Mouse (Mus musculus) stomach, embryonic 14.5 days (tissue): ENCODE data around the gene Stk32b. TPM values are rescaled to one million over a fixed set of nuclear protein-coding genes. Genes with fewer than 3 reads are reported as not detected.

ENCODE experiments used
- ATAC-seq: fragments of 200-750 bp; cut with Nextera tagmentation; 2 replicates; pipeline ENCODE4 v1.8.0; 2017; ENCODE audit warnings: low read depth, moderate TSS enrichment; ENCODE audit not compliant: insufficient number of reproducible peaks, insufficient read depth, low FRiP score
- H3K27ac ChIP-seq: fragments of 300-500 bp; sonication (generic); 2 replicates; pipeline ENCODE4 v1.5.1; 2014; ENCODE audit warnings: mild to moderate bottlenecking, low read length, moderate library complexity, mixed read lengths
- H3K27me3 ChIP-seq: fragments of 300-500 bp; sonication (generic); 2 replicates; pipeline ENCODE4 v1.6.1; 2014; ENCODE audit warnings: low read length, control low read depth, mixed read lengths; ENCODE audit not compliant: control insufficient read depth, insufficient read depth
- H3K36me3 ChIP-seq: fragments of 300-500 bp; sonication (generic); 2 replicates; pipeline ENCODE4 v1.6.1; 2014; ENCODE audit warnings: mild to moderate bottlenecking, control low read depth, low read length, moderate library complexity, mixed read lengths; ENCODE audit not compliant: control insufficient read depth, insufficient read depth
- H3K4me1 ChIP-seq: fragments of 300-500 bp; sonication (generic); 2 replicates; pipeline ENCODE4 v1.6.1; 2014; ENCODE audit warnings: low read length, control low read depth, mixed read lengths; ENCODE audit not compliant: control insufficient read depth, insufficient read depth
- H3K4me2 ChIP-seq: fragments of 300-500 bp; sonication (generic); replicated peaks from 2 replicates; pipeline ENCODE4 v1.6.1; 2014; ENCODE audit warnings: low read depth, low read length, control low read depth
- H3K4me3 ChIP-seq: fragments of 300-500 bp; sonication (generic); 2 replicates; pipeline ENCODE4 v1.5.1; 2014; ENCODE audit warnings: low read depth, low read length, control low read depth
- H3K9ac ChIP-seq: fragments of 300-500 bp; sonication (generic); replicated peaks from 2 replicates; pipeline ENCODE4 v1.6.1; 2014; ENCODE audit warnings: low read depth, mild to moderate bottlenecking, control low read depth, low read length, moderate library complexity, mixed read lengths
- H3K9me3 ChIP-seq: fragments of 300-500 bp; sonication (generic); 2 replicates; pipeline ENCODE4 v1.6.1; 2016; ENCODE audit warnings: low read depth, low read length, control low read depth; ENCODE audit not compliant: control insufficient read depth
- whole genome bisulfite sequencing: fragments of 180-500 bp; shearing (Covaris S2); extraction: QIAGEN DNeasy Blood & Tissue Kit; methylation state at CpG from one replicate; pipeline ENCODE4 v1.1.7; 2014; 5-methylcytosine and 5-hydroxymethylcytosine counted together
- polyA plus RNA-seq: library from polyadenylated mRNA; unstranded; fragments of >200 nt; fragmentation: Nextera tagmentation; extraction: Ambion mirVana; gene quantifications from 2 replicates; pipeline ENCODE4 v1.2.1, GENCODE M21; 2014

Gene Stk32b
- 0.64 and 1.3 TPM in 2 replicates for polyA plus RNA-seq

DNA sequence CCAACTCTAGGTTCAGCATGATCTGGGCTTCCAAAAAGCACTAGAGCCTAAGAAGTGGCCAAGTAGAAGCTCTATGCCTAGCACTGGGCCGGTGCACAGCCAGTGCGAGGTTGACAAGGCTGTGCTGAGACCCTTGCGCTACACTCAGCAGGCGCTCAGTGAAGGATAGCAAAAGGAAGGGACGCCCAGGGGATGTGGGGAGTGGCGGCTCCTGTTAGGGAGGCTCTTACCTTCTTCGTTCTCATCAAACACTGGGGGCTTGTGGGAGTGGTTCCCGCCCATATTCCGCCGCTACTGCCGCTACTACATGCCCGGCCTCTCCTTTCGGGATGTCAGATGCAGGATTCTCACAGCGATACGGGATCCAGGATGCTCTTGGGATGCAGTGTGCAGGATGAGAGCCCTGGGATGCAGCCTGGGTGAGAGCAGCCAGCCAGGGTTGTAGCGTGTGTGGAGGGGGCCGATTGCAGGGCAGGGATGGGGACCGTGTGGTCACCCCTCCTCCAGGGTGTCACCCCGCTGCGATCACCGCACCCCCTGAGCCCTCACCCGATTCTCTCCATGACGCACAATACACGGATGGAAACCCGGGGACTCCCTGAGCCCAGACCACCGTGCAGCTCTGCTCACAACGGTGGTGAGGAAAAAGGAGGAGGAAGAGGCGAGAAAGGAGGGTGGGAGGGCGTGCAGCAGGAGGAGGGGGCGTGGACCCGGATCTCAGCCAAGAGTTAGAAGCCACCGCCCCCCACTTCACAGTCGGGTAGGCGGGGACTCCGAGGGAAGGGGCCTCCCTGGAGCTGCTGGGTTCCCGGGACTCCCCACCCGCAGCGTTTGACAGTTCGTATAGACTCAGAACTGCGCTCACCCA lies at the start of gene Stk32b:
Gene Stk32b (minus strand): TSS at position 667 of the 868 bp plus-strand sequence.
- Histone ChIP-seq H3K27ac (no peak within 1 kb of the TSS), H3K9ac (no peak within 1 kb of the TSS; the same call in 1 of the 2 replicates), H3K4me1 (0 out of 2 replicates have a peak, but pooled peaks cover 4% of the 10 kb centered on the region), H3K4me2 (peak within 1 kb of the TSS; percentile 70), H3K27me3 (no peaks in the 10 kb centered on the region), H3K9me3 (peaks cover 3% of the 10 kb centered on the region; the same call in 1 of the 2 replicates), H3K36me3 (no peaks in the 10 kb centered on the region), H3K4me3 (peak within 1 kb of the TSS; percentile 34)
- peak; percentile 79 for ATAC-seq
- under 1% methylated on average over 40 of the region's 40 CpGs for WGBS

DNA sequence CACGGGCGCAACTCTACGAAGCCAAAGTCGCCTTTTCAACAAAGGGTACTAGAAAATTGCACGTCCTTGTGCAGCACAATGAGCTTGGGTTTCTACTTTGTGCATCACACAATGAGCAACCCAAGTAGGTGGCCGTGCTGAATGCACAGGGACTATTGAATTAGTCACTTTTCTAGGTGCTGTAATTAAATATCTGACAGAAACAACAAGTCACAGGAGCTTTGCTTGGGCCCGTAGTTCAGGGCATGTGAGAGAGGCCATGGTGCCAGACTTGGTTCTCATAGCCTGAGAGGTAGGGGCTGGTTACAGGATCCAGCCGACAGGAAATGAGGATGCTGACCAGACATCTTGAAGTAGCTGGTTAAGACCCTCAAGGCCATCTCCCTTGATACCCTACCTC lies 48.9 kb upstream of the Stk32b start:
- 72% methylated on average over 8 of the region's 8 CpGs for whole genome bisulfite sequencing
- Histone ChIP-seq H3K27me3 (no peaks in the 10 kb centered on the region), H3K4me2 (no peak overlapping the region), H3K4me1 (no peaks in the 10 kb centered on the region), H3K4me3 (no peak overlapping the region), H3K27ac (no peak overlapping the region), H3K9me3 (no peaks in the 10 kb centered on the region), H3K36me3 (no peaks in the 10 kb centered on the region), H3K9ac (no peak overlapping the region)
- no peak for ATAC-seq

- H3K36me3 ChIP-seq, result no peaks in the 10 kb centered on the region
- no peak for ATAC-seq
These were observed 45.1 kb upstream of the Stk32b start for GRCm38 (mm10) chr5:37762046-37762445.

DNA sequence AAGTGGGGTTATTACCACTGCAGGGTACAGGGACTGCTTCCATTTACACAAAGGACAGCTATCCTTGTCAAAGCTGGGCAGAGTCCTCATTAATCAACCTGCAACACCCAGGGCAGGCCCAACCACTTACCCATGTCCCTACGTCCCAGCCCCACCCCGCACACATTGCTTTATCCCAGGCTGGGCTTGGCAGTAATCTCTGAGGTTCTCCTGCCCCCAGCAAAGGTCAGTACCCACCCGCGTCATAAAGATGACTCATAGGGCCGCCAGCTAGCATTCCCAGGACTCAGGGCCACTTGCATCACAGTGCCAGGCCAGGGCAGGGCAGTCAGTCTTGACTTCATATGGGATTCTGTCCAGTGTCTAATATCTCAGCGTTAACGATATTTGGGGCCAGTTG lies 36.4 kb upstream of the Stk32b start:
- no peak for ATAC-seq
- no peaks in the 10 kb centered on the region for H3K9me3 ChIP-seq
- no peaks in the 10 kb centered on the region for H3K36me3 ChIP-seq
- H3K4me2 ChIP-seq, result no peak overlapping the region
- no peak overlapping the region for H3K27ac ChIP-seq
- no peak overlapping the region for H3K4me3 ChIP-seq
- H3K27me3 ChIP-seq, result no peaks in the 10 kb centered on the region
- H3K9ac ChIP-seq, result no peak overlapping the region
- no peaks in the 10 kb centered on the region for H3K4me1 ChIP-seq
- WGBS, result 64% methylated on average over 7 of the region's 7 CpGs

More at GRCm38 (mm10) chr5:37762046-37762445, 45.1 kb upstream of the Stk32b start:
- 84% methylated on average over 3 of the region's 3 CpGs for WGBS
- H3K9me3 ChIP-seq, result no peaks in the 10 kb centered on the region
- no peak overlapping the region for H3K27ac ChIP-seq
- no peak overlapping the region for H3K4me2 ChIP-seq
- no peak overlapping the region for H3K9ac ChIP-seq
- H3K4me1 ChIP-seq, result no peaks in the 10 kb centered on the region
- no peaks in the 10 kb centered on the region for H3K27me3 ChIP-seq
- no peak overlapping the region for H3K4me3 ChIP-seq

DNA sequence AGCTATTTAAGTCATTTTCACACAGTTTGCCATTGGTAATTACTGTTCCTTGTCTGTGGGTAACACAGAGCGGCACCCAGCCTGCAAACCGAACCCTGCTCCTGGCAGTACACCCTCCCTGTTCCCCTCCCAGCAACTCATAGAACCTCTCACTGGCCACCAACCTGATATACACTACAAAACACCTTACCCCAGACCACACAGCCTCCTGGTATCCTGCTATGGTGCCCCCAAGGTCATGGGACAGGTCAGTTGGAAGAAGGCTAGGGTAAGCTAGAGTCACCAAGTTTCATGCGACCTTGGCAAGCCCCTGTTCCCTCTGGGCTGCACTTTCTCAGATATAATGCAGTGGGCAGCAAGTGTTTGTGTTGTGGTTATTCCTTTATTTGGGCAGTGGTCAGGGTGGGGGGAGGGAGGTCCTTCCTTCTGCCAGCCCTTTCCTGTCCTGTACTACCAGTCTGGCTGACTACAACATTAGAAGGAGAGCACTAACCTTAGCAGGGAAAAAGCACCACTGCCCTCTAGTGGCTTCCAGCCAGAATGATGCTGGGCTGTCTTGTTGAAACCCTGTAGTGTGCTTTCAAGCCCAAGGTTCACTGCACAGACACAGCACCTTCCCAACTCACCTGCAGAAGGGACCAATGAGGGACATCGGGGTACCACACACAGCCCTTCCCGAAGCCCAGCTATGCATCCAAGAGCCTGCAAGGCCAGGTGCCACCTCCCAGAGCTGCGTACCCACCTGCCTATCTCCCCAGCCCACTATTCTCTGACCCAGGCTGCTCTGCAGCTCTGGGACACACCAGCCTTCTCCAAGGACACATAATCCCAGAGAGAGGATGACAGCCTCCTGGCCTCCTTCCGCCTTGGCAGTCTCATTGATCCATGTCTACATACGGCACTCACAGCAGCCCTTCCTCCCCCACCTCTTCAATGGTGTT lies 35.3 kb upstream of the Stk32b start:
- H3K36me3 ChIP-seq, result no peaks in the 10 kb centered on the region
- H3K4me1 ChIP-seq, result no peaks in the 10 kb centered on the region
- ATAC-seq, result peak; percentile 67; the same call in 1 of the 2 replicates
- H3K9ac ChIP-seq, result no peak overlapping the region
- no peak overlapping the region for H3K27ac ChIP-seq
- H3K4me2 ChIP-seq, result no peak overlapping the region
- 57% methylated on average over 8 of the region's 8 CpGs for WGBS
- H3K9me3 ChIP-seq, result no peaks in the 10 kb centered on the region
- no peaks in the 10 kb centered on the region for H3K27me3 ChIP-seq
- no peak overlapping the region for H3K4me3 ChIP-seq

GRCm38 (mm10) chr5:37743889-37744707 lies 27.1 kb upstream of the Stk32b start:
- no peak overlapping the region for H3K4me2 ChIP-seq
- H3K36me3 ChIP-seq, result no peaks in the 10 kb centered on the region
- H3K27me3 ChIP-seq, result no peaks in the 10 kb centered on the region
- ATAC-seq, result no peak
- H3K4me3 ChIP-seq, result no peak overlapping the region
- no peak overlapping the region for H3K9ac ChIP-seq
- H3K9me3 ChIP-seq, result no peaks in the 10 kb centered on the region
- H3K4me1 ChIP-seq, result no peaks in the 10 kb centered on the region
- WGBS, result 70% methylated on average over 13 of the region's 13 CpGs
- H3K27ac ChIP-seq, result no peak overlapping the region

DNA sequence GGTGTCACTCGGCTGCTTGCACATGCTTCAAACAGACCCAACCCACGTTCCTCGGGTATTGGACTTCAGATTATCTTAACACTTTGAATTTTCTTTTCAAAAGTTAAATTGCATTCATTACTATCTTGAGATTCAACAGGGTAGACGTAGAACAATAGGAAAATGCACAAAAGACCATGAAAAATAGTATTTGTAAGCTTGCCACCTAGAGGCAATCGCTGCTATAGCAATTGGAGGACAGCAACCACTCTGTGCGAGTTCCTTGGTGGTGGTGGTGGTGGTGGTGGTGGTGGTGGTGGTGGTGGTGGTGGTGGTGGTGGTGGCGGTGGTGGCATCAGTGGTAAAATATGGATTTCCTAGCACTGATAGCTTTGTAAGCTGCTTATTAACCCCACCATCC lies 19.2 kb upstream of the Stk32b start:
- no peak for ATAC-seq
- no peak overlapping the region for H3K9ac ChIP-seq
- H3K4me3 ChIP-seq, result no peak overlapping the region
- H3K36me3 ChIP-seq, result no peaks in the 10 kb centered on the region
- no peak overlapping the region for H3K4me2 ChIP-seq
- H3K4me1 ChIP-seq, result no peaks in the 10 kb centered on the region
- H3K27me3 ChIP-seq, result no peaks in the 10 kb centered on the region
- 58% methylated on average over 7 of the region's 7 CpGs for WGBS
- no peak overlapping the region for H3K27ac ChIP-seq
- no peaks in the 10 kb centered on the region for H3K9me3 ChIP-seq

- no peak within 1 kb of the TSS for H3K4me3 ChIP-seq
- no peak within 1 kb of the TSS for H3K9ac ChIP-seq
- H3K9me3 ChIP-seq, result no peaks in the 10 kb centered on the region
- no peaks in the 10 kb centered on the region for H3K4me1 ChIP-seq
- H3K4me2 ChIP-seq, result no peak within 1 kb of the TSS
- ATAC-seq, result no peak
- H3K27me3 ChIP-seq, result no peaks in the 10 kb centered on the region
- H3K36me3 ChIP-seq, result no peaks in the 10 kb centered on the region
- H3K27ac ChIP-seq, result no peak within 1 kb of the TSS
- whole genome bisulfite sequencing, result 43% methylated on average over 5 of the region's 5 CpGs
These were observed 18.3 kb upstream of the Stk32b start, which contains the start of gene Cytl1 for GRCm38 (mm10) chr5:37735224-37735623. Gene Cytl1, plus strand, starts transcription at chr5:37735519.
